Mouse (Mus musculus): ENCODE measurements around the gene Fam193b. TPM values are rescaled to one million over a fixed set of nuclear protein-coding genes. Genes with fewer than 3 reads are reported as not detected.

Fam193b gene
- polyA plus RNA-seq, 1 experiment from 2014 or later, result 34.3 TPM

DNA sequence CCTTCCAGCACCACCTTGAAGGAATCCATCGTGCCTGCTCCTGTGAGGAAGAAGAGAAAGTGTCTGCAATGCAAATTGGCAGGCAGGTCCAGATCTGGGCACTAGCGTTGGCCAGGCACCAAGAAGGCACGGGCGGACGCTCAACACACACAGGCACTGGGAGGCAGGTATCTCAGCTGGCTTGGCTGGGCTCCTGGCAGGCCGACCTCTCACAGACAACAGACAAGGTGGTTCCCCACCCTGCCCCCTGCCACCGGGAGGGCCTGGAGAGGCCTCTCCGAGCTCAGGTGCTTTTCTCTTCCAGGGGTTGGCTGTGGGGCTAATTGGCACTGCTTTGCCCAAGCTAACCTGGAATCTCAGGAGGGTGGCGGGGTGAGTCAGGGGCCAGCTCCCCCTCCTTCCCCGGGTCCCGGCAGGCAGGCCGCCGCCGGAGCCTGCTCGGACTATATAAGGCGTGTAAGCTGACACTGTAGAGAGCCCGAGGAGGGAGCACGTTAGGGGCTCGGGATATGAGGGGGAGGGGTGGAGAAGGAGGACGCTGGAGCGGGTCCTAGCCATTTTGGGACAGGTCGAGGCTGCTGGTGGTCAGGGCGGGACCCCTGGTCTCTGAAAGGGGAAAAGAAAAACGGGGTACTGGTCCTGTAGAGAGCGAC is 58.4 kb downstream of the Fam193b start:
- ATAC-seq (peak; percentile 36), DNase-seq (ENCODE audit: low spot score) (peak; percentile 37)
- Histone ChIP-seq H3K4me2 (ENCODE audit: low read length) (peak overlapping the region; percentile 96), H3K4me3 (ENCODE audit: low read depth, low read length) (peak overlapping the region; percentile 75), H3K36me3 (ENCODE audit: control insufficient read depth, insufficient read depth, low read length) (peaks cover 21% of the 10 kb centered on the region), H3K9ac (ENCODE audit: low read length) (peak overlapping the region; percentile 84), H3K27ac (ENCODE audit: low read depth, low read length) (peak overlapping the region; percentile 86; the same call in 1 of the 2 replicates), H3K4me1 (ENCODE audit: control insufficient read depth, insufficient read depth, low read length) (peaks cover 25% of the 10 kb centered on the region), H3K9me3 (replicated peaks; ENCODE audit: control insufficient read depth, low read length) (no peaks in the 10 kb centered on the region), H3K27me3 (replicated peaks; ENCODE audit: control insufficient read depth, insufficient read depth, low read length) (no peaks in the 10 kb centered on the region)
- 1% methylated on average over 25 of the region's 25 CpGs for WGBS

- ATAC-seq, result no peak
- Histone ChIP-seq H3K9me3 (replicated peaks; ENCODE audit: control insufficient read depth, low read length) (no peaks in the 10 kb centered on the region), H3K36me3 (ENCODE audit: control insufficient read depth, insufficient read depth, low read length) (peaks cover 30% of the 10 kb centered on the region), H3K27me3 (replicated peaks; ENCODE audit: control insufficient read depth, insufficient read depth, low read length) (no peaks in the 10 kb centered on the region), H3K4me3 (ENCODE audit: low read depth, low read length) (peak overlapping the region; percentile 1; the same call in 1 of the 2 replicates), H3K9ac (ENCODE audit: low read length) (peak overlapping the region; percentile 84), H3K4me2 (ENCODE audit: low read length) (peak overlapping the region; percentile 96), H3K27ac (ENCODE audit: low read depth, low read length) (peak overlapping the region; percentile 86), H3K4me1 (ENCODE audit: control insufficient read depth, insufficient read depth, low read length) (peaks cover 25% of the 10 kb centered on the region)
- no peak for DNase-seq (ENCODE audit: low spot score)
- WGBS, result 33% methylated on average over 5 of the region's 5 CpGs
Observed at GRCm38 (mm10) chr13:55511492-55511861, 59.4 kb downstream of the Fam193b start.

DNA sequence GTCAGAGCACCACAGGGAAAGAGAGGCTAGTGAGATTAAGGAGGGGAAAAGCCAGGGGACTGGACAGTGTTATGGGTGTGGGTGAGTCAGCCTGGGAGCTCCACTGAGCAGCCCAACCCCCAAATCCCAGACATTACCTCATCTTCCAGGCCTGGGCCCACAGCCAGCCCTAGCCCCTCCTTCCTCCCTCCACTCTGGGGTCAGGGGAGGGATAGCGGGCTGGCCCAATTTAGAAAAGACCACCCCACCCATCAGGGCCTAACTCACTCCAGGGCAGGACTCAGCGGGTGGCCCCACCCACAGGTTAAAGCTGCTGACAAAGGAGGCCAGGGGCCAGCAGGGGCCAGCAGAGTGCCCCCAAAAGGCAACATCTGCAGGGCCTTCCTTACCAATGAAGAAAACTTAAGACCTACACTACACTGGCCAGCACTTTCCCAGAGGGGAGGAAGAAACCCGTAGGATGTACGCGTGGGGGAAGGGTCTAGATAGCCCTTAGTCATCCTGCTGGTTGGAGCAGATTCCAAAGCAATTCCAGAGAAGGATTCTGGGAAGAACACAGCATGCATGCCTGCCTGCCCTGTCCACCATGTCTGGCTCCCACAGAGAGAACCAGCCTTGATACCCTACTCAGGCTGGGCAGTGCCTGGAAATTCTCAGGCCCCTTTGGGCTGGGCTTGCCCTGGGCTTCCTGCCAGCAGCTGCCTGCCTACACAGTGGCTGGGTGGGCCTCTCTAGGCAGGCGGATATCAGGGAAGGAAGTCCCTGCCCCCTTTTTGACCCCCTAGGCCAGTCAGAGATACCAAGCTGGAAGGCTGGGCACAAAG is 60.0 kb downstream of the Fam193b start:
- peaks cover 36% of the 10 kb centered on the region for H3K36me3 ChIP-seq (ENCODE audit: control insufficient read depth, insufficient read depth, low read length)
- H3K4me3 ChIP-seq (ENCODE audit: low read depth, low read length), result no peak overlapping the region
- peak overlapping the region; percentile 86 for H3K27ac ChIP-seq (ENCODE audit: low read depth, low read length)
- DNase-seq (ENCODE audit: low spot score) (peak; percentile 79), ATAC-seq (peak; percentile 63)
- H3K4me2 ChIP-seq (ENCODE audit: low read length), result peak overlapping the region; percentile 96
- no peaks in the 10 kb centered on the region for H3K9me3 ChIP-seq (replicated peaks; ENCODE audit: control insufficient read depth, low read length)
- whole genome bisulfite sequencing, result 4% methylated on average over 6 of the region's 6 CpGs
- no peaks in the 10 kb centered on the region for H3K27me3 ChIP-seq (replicated peaks; ENCODE audit: control insufficient read depth, insufficient read depth, low read length)
- peaks cover 25% of the 10 kb centered on the region for H3K4me1 ChIP-seq (ENCODE audit: control insufficient read depth, insufficient read depth, low read length)
- peak overlapping the region; percentile 84 for H3K9ac ChIP-seq (ENCODE audit: low read length)

DNA sequence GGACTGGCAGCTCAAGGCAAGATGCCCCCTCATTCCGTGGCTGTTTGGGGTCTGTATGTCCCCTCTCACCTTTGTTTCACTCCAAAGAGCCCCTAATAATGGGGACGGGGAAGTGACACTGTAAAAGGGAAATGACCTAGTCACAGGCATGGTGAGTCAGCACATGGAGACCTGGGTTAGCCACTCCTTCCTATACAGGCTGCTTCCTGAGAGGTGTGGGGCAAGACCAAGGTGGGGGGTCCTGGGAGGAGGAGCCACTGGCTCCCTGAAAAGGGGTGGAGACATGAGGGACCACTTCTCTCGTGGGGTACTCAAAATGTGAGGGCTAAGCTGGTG is 60.6 kb downstream of the Fam193b start:
- Histone ChIP-seq H3K4me1 (ENCODE audit: control insufficient read depth, insufficient read depth, low read length) (peaks cover 25% of the 10 kb centered on the region), H3K27me3 (replicated peaks; ENCODE audit: control insufficient read depth, insufficient read depth, low read length) (no peaks in the 10 kb centered on the region), H3K27ac (ENCODE audit: low read depth, low read length) (peak overlapping the region; percentile 86; the same call in 1 of the 2 replicates), H3K9ac (ENCODE audit: low read length) (peak overlapping the region; percentile 17; the same call in 1 of the 2 replicates), H3K9me3 (replicated peaks; ENCODE audit: control insufficient read depth, low read length) (no peaks in the 10 kb centered on the region), H3K36me3 (ENCODE audit: control insufficient read depth, insufficient read depth, low read length) (peaks cover 42% of the 10 kb centered on the region), H3K4me2 (ENCODE audit: low read length) (peak overlapping the region; percentile 96; the same call in 1 of the 2 replicates), H3K4me3 (ENCODE audit: low read depth, low read length) (no peak overlapping the region)
- 11% methylated on average over 3 of the region's 3 CpGs for WGBS
- ATAC-seq, result no peak
- no peak for DNase-seq (ENCODE audit: low spot score)

DNA sequence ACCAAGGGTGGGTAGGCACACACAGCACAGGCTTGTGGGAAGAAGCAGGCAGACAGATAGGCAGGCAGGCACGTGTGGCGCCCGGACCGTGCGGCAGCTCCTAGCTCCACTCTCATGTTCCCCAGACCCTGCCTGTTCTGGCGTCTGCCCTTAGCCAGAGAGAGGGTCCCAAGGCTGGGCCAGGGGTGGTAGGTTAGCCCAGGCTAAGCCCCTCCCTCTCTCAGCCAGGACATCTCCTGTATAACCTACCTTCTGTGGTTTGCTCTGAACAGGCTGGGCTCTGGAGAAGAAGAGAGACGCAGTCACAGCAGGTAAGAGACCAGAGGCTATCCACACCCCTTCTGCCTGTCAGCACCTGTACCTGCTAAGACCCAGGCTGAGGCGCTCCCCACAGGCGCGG is 62.4 kb downstream of the Fam193b start:
- Histone ChIP-seq H3K36me3 (ENCODE audit: control insufficient read depth, insufficient read depth, low read length) (peaks cover 59% of the 10 kb centered on the region), H3K27ac (ENCODE audit: low read depth, low read length) (no peak overlapping the region), H3K27me3 (replicated peaks; ENCODE audit: control insufficient read depth, insufficient read depth, low read length) (no peaks in the 10 kb centered on the region), H3K4me3 (ENCODE audit: low read depth, low read length) (no peak overlapping the region), H3K9me3 (replicated peaks; ENCODE audit: control insufficient read depth, low read length) (no peaks in the 10 kb centered on the region), H3K4me1 (ENCODE audit: control insufficient read depth, insufficient read depth, low read length) (peaks cover 25% of the 10 kb centered on the region), H3K9ac (ENCODE audit: low read length) (no peak overlapping the region), H3K4me2 (ENCODE audit: low read length) (no peak overlapping the region)
- ATAC-seq (no peak), DNase-seq (ENCODE audit: low spot score) (no peak)
- 92% methylated on average over 10 of the region's 10 CpGs for WGBS

DNA sequence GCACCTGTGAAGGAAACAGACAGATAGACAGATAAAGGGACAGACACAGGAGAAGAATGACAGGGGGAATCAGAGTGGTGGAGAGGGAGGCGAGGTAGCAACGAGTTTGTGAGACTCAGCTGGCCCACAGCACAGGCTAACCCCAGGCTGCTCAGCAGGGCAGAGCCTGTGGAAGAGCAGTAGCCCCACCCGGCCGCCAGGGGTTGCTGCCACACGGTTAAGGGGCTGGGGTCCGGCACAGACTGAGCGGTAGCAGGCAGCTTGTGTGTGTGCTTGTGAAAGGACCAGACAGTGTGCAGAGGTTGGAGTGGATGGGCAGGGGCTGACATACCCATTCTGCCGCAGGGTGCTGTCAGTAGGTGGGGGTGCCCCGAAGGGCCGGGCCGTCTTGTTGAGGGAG is 63.0 kb downstream of the Fam193b start:
- Histone ChIP-seq H3K9me3 (replicated peaks; ENCODE audit: control insufficient read depth, low read length) (no peaks in the 10 kb centered on the region), H3K4me3 (ENCODE audit: low read depth, low read length) (no peak overlapping the region), H3K9ac (ENCODE audit: low read length) (no peak overlapping the region), H3K27me3 (replicated peaks; ENCODE audit: control insufficient read depth, insufficient read depth, low read length) (no peaks in the 10 kb centered on the region), H3K27ac (ENCODE audit: low read depth, low read length) (no peak overlapping the region), H3K36me3 (ENCODE audit: control insufficient read depth, insufficient read depth, low read length) (peaks cover 66% of the 10 kb centered on the region), H3K4me1 (ENCODE audit: control insufficient read depth, insufficient read depth, low read length) (peaks cover 25% of the 10 kb centered on the region), H3K4me2 (ENCODE audit: low read length) (no peak overlapping the region)
- ATAC-seq (no peak), DNase-seq (ENCODE audit: low spot score) (no peak)
- 54% methylated on average over 11 of the region's 11 CpGs for WGBS

- DNase-seq (ENCODE audit: low spot score), result no peak
- Histone ChIP-seq H3K9me3 (replicated peaks; ENCODE audit: control insufficient read depth, low read length) (no peaks in the 10 kb centered on the region), H3K27me3 (replicated peaks; ENCODE audit: control insufficient read depth, insufficient read depth, low read length) (no peaks in the 10 kb centered on the region), H3K9ac (ENCODE audit: low read length) (no peak overlapping the region), H3K4me1 (ENCODE audit: control insufficient read depth, insufficient read depth, low read length) (peaks cover 16% of the 10 kb centered on the region), H3K27ac (ENCODE audit: low read depth, low read length) (no peak overlapping the region), H3K4me3 (ENCODE audit: low read depth, low read length) (no peak overlapping the region), H3K36me3 (ENCODE audit: control insufficient read depth, insufficient read depth, low read length) (peaks cover 74% of the 10 kb centered on the region), H3K4me2 (ENCODE audit: low read length) (no peak overlapping the region)
- whole genome bisulfite sequencing, result 88% methylated on average over 10 of the region's 10 CpGs
- no peak for ATAC-seq
Observed at GRCm38 (mm10) chr13:55506697-55507096, 64.2 kb downstream of the Fam193b start.

DNA sequence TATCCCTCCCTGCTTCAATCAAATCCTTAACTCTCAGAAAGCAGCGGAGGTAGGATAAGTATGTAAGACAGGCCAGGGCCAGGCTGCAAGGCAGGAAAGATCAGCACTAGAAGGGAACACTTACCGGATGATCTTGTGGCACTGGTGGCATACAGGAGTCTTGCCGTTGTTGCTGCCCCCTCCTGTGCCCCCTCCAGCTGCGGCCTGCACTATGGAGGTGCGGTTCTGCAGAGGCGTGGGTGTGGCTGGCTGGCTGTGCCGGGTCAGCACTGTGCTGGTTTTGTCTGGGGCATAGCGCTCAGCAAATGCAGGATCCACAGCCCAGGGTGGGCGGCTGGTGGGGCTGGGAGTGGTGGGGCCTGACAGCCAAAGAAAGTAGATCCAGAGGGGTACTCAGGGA is 65.1 kb downstream of the Fam193b start:
- Histone ChIP-seq H3K27ac (ENCODE audit: low read depth, low read length) (no peak overlapping the region), H3K9ac (ENCODE audit: low read length) (no peak overlapping the region), H3K4me2 (ENCODE audit: low read length) (no peak overlapping the region), H3K4me1 (ENCODE audit: control insufficient read depth, insufficient read depth, low read length) (peaks cover 7% of the 10 kb centered on the region), H3K36me3 (ENCODE audit: control insufficient read depth, insufficient read depth, low read length) (peaks cover 80% of the 10 kb centered on the region), H3K4me3 (ENCODE audit: low read depth, low read length) (no peak overlapping the region), H3K9me3 (replicated peaks; ENCODE audit: control insufficient read depth, low read length) (no peaks in the 10 kb centered on the region), H3K27me3 (replicated peaks; ENCODE audit: control insufficient read depth, insufficient read depth, low read length) (no peaks in the 10 kb centered on the region)
- ATAC-seq (no peak), DNase-seq (ENCODE audit: low spot score) (no peak)
- 92% methylated on average over 9 of the region's 9 CpGs for WGBS

DNA sequence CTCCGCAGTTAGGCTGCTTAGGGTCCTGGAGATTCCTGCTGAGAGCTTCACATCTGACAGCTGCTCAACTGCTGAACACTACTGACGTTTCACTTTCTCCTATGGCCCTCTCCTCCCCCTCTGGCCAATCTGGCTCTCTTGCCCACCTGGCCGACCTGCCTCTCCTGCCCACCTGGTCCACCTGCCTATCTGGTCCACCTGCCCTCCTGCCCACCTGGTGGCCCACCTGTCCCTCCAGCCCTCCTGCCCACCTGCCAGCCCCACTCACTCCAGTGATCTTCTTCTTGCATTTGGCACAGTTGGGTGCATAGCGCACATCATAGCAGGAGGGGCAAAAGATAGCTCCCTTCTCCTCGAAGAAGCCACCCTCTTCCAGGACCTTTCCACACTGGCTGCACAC is 66.5 kb downstream of the Fam193b start:
- no peak overlapping the region for H3K4me3 ChIP-seq (ENCODE audit: low read depth, low read length)
- no peak overlapping the region for H3K9ac ChIP-seq (ENCODE audit: low read length)
- no peak overlapping the region for H3K27ac ChIP-seq (ENCODE audit: low read depth, low read length)
- H3K9me3 ChIP-seq (replicated peaks; ENCODE audit: control insufficient read depth, low read length), result no peaks in the 10 kb centered on the region
- 78% methylated on average over 5 of the region's 5 CpGs for WGBS
- H3K36me3 ChIP-seq (ENCODE audit: control insufficient read depth, insufficient read depth, low read length), result peaks cover 86% of the 10 kb centered on the region
- no peaks in the 10 kb centered on the region for H3K27me3 ChIP-seq (replicated peaks; ENCODE audit: control insufficient read depth, insufficient read depth, low read length)
- no peaks in the 10 kb centered on the region for H3K4me1 ChIP-seq (ENCODE audit: control insufficient read depth, insufficient read depth, low read length)
- ATAC-seq (no peak), DNase-seq (ENCODE audit: low spot score) (no peak)
- H3K4me2 ChIP-seq (ENCODE audit: low read length), result no peak overlapping the region
